Mouse (Mus musculus) stomach, postnatal 0 days (tissue): Measurements from ENCODE around the gene Olfr545.
A peak's percentile ranks its signal among the peaks of the same experiment; 100 is the strongest.

Experiments
- CTCF ChIP-seq: IDR thresholded peaks from 2 replicates; pipeline ENCODE4 v1.5.1; 2016; ENCODE audit warnings: antibody characterized with exemption, low read depth, mild to moderate bottlenecking, moderate library complexity
- EP300 ChIP-seq: optimal IDR thresholded peaks from 2 replicates; pipeline ENCODE3; 2016; ENCODE audit warnings: antibody characterized with exemption

- TF ChIP-seq CTCF, result peak; percentile 94
- TF ChIP-seq EP300, result no peak
These were observed 7.5 kb upstream of the Olfr545 start for GRCm38 (mm10) chr7:102506848-102507247.
